ENCODE assay signal across 18 mouse cellular contexts in genomic region chr15:93100837-93101236, GRCm38 (mm10).
"Had no signal": no experiment of that assay in that cellular context is flagged by ENCODE, and none has a peak within 500 bp of the region (broad histone marks: within the 10 kb centered on the region; RNA-seq: fewer than 3 reads in every experiment).

No protein-coding gene starts in this region.

- H3K4me1 ChIP-seq: lung, embryonic 15.5 days; neural tube, embryonic 13.5 days had no signal

- H3K4me2 ChIP-seq: limb, embryonic 13.5 days; lung, embryonic 15.5 days; midbrain, embryonic 12.5 days; neural tube, embryonic 13.5 days had no signal

- H3K27me3 ChIP-seq: lung, embryonic 15.5 days; midbrain, embryonic 12.5 days; neural tube, embryonic 13.5 days had no signal

- H3K27ac ChIP-seq: kidney, postnatal 0 days; layer of hippocampus, adult 2 months; limb, embryonic 10.5 days; limb, embryonic 13.5 days; liver, embryonic 14.5 days; lung, embryonic 15.5 days; midbrain, embryonic 12.5 days; neural tube, embryonic 13.5 days had no signal

- ATAC-seq: liver, postnatal 0 days; midbrain, embryonic 16.5 days had no signal

- H3K36me3 ChIP-seq: limb, embryonic 10.5 days; limb, embryonic 13.5 days; lung, embryonic 15.5 days; midbrain, embryonic 12.5 days; neural tube, embryonic 13.5 days had no signal

- H3K9me3 ChIP-seq: limb, embryonic 10.5 days; lung, embryonic 15.5 days; midbrain, embryonic 12.5 days; neural tube, embryonic 13.5 days had no signal

- DNase-seq: kidney, adult 2 months; kidney, postnatal 25 days; layer of hippocampus, adult 9-11 months; liver, postnatal 0 days; lung, postnatal 10 days; lung, postnatal 4 days; thymus, adult 18-20 months; thymus, postnatal 36 days had no signal

- H3K4me3 ChIP-seq: layer of hippocampus, adult 2 months; limb, embryonic 10.5 days; limb, embryonic 13.5 days; lung, embryonic 15.5 days; midbrain, embryonic 12.5 days; myocyte; neural tube, embryonic 13.5 days had no signal

- H3K9ac ChIP-seq: limb, embryonic 13.5 days; liver, embryonic 14.5 days; liver, postnatal 0 days; lung, embryonic 15.5 days; midbrain, embryonic 12.5 days; neural tube, embryonic 13.5 days had no signal
